Mouse (Mus musculus): Measurements from ENCODE around the gene Nckap5l.

- no peak for TF ChIP-seq CTCF (IDR thresholded peaks at IDR 0.05; ENCODE audit: borderline replicate concordance, control insufficient read depth, extremely low read depth, insufficient read depth, low read length, poor library complexity)
- no peak for TF ChIP-seq POLR2A (IDR thresholded peaks at IDR 0.05; ENCODE audit: control insufficient read depth, extremely low read depth, insufficient read depth, low read length, poor library complexity)
Observed at GRCm38 (mm10) chr15:99391975-99392374, 65.6 kb downstream of the Nckap5l start.

All from thymus, adult 2 months (tissue).